Mouse (Mus musculus): ENCODE results near the gene Astl.

- TF ChIP-seq CTCF (IDR thresholded peaks at IDR 0.05) (no peak), EP300 (IDR thresholded peaks at IDR 0.05) (no peak)
Observed at GRCm38 (mm10) chr2:127322671-127323285, 15.7 kb upstream of the Astl start.
